Mouse (Mus musculus): Measurements from ENCODE around the gene Ccdc150. TPM values are rescaled to one million over a fixed set of nuclear protein-coding genes. Genes with fewer than 3 reads are reported as not detected.
A peak's percentile ranks its signal among the peaks of the same experiment; 100 is the strongest.

Ccdc150 gene
- polyA plus RNA-seq, 1 experiment from 2014 or later, result 0.22 TPM

DNA sequence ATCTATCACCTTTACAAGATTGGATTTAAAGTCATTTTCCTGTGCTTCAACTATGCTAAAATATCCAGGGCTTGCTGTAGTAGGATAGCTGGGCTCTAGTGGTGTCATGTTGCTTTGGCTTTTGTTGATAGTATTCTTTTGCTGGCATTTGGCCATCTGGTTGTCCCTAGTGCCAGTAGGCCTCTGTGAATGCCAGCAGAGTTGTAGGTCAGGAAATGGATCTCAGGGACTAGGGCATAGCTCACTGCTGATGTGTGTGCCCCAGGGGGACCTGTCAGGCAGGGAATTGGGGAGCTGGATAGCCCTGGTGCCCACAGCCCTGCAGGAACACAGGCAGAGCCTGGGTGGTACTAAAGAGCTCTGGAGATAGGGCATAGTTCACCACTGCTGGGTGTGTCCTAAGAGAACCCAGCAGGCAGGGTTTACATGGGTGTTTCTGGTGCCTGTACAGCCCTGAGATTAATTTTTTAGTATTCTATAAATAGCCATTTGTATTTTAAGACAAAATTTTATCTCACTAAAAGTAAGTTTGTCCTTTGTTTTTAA, 127.1 kb downstream of the Ccdc150 start:
- Histone ChIP-seq H3K4me3 (no peak overlapping the region), H3K27me3 (no peaks in the 10 kb centered on the region), H3K9ac (no peak overlapping the region), H3K4me1 (replicated peaks) (no peaks in the 10 kb centered on the region), H3K36me3 (0 out of 2 replicates have a peak, but pooled peaks cover 4% of the 10 kb centered on the region), H3K9me3 (no peaks in the 10 kb centered on the region), H3K4me2 (no peak overlapping the region), H3K27ac (no peak overlapping the region)
- ATAC-seq (ENCODE audit: low FRiP score), result no peak

DNA sequence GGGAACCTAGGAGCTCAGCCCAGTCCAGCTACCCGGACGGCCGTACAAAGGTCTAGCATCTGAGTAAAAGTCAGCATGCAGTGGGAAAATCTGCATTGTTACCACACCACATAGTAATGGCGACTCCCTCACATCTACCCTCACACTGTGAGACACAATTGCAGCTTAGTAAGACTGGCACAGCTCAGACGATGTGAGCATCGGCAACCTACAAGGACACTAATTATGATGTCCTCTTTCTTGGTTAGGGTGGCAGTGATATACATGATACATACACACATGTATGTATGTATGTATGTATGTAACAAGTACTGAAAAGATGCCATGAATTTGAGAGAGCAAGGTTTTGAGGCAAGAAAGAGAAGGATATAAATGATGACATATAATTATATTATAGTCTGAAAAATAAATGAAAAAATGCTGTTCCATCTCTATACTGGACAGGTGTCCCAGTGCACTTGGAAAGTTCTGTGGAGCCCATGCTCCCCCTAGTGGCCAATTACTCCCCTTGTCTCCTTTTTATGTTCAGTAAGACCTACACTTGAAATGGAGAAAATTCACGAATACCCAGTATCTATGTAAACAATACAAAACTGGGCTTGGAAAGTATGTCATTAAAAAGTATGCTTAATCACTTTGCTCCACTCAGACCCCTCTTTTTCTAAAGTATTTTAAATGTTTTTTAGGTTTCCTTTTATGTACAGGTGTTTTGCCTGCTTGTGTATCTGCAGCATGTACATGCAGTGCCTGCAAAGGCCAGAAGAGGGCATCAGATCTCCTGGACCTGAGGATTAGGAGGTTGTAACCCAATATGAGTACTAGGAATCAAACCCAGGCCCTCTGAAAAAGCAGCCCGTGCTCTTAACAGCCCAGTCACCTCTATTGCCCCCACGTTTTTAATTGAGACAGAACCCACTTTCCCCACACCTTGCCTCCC, 130.8 kb downstream of the Ccdc150 start:
- H3K4me3 ChIP-seq, result no peak overlapping the region
- H3K9me3 ChIP-seq, result no peaks in the 10 kb centered on the region
- ATAC-seq (ENCODE audit: low FRiP score), result peak; percentile 47; the same call in 1 of the 2 replicates
- H3K27me3 ChIP-seq, result no peaks in the 10 kb centered on the region
- no peak overlapping the region for H3K27ac ChIP-seq
- H3K36me3 ChIP-seq, result 0 out of 2 replicates have a peak, but pooled peaks cover 5% of the 10 kb centered on the region
- WGBS, result 91% methylated on average over 9 of the region's 9 CpGs
- no peaks in the 10 kb centered on the region for H3K4me1 ChIP-seq (replicated peaks)
- no peak overlapping the region for H3K9ac ChIP-seq
- H3K4me2 ChIP-seq, result no peak overlapping the region

DNA sequence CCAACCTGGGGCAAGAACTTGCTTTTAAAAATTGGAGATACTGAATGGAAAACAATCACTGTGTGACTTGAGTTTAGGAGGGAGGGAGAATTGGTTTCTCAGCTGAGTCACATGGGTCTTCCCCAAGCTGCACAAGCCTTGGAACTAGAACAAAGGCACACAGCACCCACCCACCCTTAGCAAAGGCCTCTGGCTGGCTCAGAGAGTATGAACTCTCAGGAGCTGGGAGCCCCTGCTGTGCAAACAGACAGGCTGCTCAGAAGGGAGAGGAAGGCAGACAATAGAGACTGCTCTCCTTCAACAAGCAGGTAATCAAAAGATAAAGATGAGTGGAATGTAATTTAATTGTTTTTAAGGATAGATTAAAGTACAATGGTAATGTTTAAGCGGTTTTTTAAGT, 133.7 kb downstream of the Ccdc150 start:
- no peak for ATAC-seq (ENCODE audit: low FRiP score)
- Histone ChIP-seq H3K9me3 (no peaks in the 10 kb centered on the region), H3K4me3 (no peak overlapping the region), H3K4me2 (no peak overlapping the region), H3K36me3 (0 out of 2 replicates have a peak, but pooled peaks cover 5% of the 10 kb centered on the region), H3K9ac (no peak overlapping the region), H3K4me1 (replicated peaks) (no peaks in the 10 kb centered on the region), H3K27me3 (no peaks in the 10 kb centered on the region), H3K27ac (no peak overlapping the region)
- WGBS, result 35% methylated on average over 1 of the region's 1 CpGs

GRCm38 (mm10) chr1:54402736-54403135, 152.3 kb downstream of the Ccdc150 start:
- no peak overlapping the region for H3K4me2 ChIP-seq
- ATAC-seq (ENCODE audit: low FRiP score), result no peak
- H3K27ac ChIP-seq, result no peak overlapping the region
- no peak overlapping the region for H3K4me3 ChIP-seq
- H3K4me1 ChIP-seq (replicated peaks), result no peaks in the 10 kb centered on the region
- no peaks in the 10 kb centered on the region for H3K9me3 ChIP-seq
- H3K27me3 ChIP-seq, result no peaks in the 10 kb centered on the region
- H3K9ac ChIP-seq, result no peak overlapping the region
- H3K36me3 ChIP-seq, result peaks cover 61% of the 10 kb centered on the region

Other genes starting within 250 kb of the Ccdc150 start
- gene Hecw2, start 55.5 kb upstream of the Ccdc150 start, polyA plus RNA-seq (2015; fragmentation: Nextera tagmentation; extraction: Ambion mirVana), result 7.2 and 8.1 TPM in 2 replicates
- 22.6 and 23.1 TPM in 2 replicates for gene Gtf3c3, start 188.3 kb downstream of the Ccdc150 start, polyA plus RNA-seq (2015; fragmentation: Nextera tagmentation; extraction: Ambion mirVana)

Measured in hindbrain, embryonic 13.5 days (tissue).